Mouse (Mus musculus): Measurements from ENCODE around the gene Fbxl16. TPM values are rescaled to one million over a fixed set of nuclear protein-coding genes. Genes with fewer than 3 reads are reported as not detected.

The Fbxl16 gene
- total RNA-seq, 2 experiments from 2014 or later, result 0.67 to 1.2 TPM

DNA sequence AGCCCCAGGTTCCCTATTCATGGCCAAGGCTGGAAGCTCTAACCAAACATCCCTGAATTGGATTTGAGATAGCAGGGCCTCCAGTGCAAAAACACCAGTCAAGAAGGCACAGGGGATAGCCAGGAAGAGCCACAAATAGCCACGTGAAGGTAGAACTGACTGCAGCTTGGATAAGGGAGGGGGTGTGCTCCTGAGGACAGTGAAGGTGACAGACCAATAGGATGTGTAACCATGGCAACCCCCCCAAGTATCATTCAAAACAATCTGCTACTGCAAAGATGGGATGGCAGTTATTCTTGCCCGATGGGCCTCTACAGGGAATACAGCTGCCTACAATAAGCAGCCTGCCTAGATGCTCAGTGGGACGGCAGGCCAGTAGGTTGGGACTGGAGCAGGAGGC, 28.6 kb downstream of the Fbxl16 start:
- no peak for DNase-seq
- intact Hi-C loops (cut with DNase I), result no loop called here

DNA sequence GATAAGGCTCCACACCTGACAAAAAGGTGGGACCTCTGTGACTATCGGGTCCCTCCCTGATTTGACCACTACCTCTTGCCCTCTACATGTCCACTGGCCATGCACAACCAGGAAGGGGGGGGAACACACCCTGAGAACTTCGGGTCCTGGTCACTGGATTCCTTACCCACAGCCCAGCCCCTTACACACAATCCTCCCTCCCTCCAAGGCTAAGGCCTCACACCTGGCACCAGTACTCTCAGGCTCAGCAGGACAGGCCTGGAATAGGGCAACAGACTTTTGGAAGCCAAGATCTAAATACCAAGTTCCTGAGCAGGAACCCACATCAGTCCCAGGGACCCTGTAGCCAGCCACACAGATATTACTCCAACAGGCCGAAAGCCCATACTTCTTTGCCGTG, 30.0 kb downstream of the Fbxl16 start:
- intact Hi-C loops (cut with DNase I), result no loop called here
- no peak for DNase-seq

DNA sequence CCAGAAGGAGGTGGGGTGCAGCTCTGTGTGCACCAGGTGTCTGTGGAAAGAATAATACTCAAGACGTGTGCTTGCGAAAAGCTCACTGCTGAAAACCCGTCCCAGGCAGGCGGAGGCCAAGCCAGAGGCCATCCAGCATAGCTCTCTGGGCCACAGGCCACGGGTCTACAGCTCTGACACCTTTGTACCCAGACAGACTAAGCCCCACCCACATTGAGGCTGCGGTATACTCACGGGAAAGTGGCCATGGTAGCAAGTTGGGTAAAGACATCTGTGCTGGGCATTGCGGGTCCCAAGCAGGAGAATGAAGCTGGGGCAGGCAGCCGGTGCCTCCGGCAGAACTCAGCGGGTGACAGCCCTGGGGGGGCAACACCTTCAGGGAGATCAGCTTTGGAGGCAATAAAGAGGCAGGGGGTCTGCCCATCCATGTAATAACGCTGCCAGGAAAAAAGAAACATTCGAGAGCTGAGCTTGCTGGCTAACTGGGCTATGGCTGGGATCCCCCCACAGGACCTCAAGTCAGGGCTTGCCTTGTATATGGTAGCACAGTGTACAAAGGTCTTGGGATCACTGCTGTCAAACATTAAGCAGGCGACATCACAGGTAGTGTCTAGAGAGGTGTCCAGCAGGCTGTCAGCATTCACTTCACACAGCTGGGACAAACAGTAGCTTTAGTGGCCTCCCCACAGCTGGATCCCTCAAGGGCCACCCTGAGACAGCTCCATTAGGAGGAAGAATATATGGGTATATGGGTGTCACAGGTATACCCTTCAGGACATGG, 30.8 kb downstream of the Fbxl16 start:
- intact Hi-C loops (cut with DNase I), result no loop called here
- no peak for DNase-seq

DNA sequence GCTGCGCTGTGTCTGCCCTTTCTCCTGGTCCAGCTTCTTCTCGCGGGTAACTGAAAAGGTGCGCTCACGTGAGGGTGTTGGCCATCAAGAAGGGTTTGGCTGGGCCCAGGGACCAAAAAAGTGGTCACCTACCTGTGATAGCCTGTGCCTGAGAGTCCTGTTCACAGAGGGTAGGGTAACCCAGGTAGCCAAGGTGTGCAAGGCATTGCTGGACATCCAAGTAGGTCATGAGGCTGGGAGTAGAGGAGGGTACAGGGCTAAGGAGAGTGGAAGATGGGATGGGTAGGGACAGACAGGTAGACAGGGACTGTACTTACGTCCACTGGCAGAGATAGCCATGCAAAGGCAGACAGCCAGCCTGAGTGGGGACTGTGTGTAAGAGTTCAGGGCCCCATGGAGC, 31.6 kb downstream of the Fbxl16 start:
- no peak for DNase-seq
- intact Hi-C loops (cut with DNase I), result no loop called here

DNA sequence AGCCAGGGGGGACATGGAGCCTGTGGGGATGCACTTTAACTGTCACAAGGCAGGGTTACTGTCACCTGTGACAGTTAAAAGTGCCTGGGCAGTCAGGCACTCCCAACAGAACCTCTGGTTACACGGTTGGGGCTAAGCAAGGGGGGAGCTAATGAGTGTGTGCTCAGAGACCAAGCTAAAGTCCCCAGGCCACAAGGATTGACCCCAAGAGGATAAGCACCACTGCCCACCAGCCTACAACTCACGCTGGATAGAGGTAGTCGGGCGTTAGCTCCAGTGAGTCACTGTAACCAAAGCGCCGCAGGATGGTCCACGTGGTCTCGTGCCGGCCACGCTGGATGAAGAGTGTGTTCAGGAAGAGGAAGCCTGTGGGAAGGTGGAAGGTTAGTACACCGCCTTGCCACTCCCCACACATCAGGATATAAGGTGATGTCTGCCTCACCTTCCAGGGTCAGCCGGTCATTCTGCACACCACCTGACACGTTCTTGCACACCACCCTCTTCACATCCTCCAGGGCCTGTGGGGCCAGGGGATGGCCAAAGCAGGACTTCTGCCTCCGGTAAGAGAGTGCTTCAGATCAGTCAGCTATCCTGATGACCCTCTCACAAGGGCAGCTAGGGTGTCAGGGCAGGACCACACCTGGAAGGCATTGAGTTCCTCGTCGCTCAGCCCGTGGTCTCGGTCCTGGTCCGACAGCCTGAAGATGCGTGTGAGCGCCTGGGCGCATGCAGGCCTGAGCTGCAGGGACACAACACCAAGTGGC, 32.4 kb downstream of the Fbxl16 start, which contains the start of gene Gm20683:
TSS of gene Gm20683 (minus strand) at position 647 of the 764 bp plus-strand sequence.
- DNase-seq, result no peak
- intact Hi-C loops (cut with DNase I), result no loop called here

DNA sequence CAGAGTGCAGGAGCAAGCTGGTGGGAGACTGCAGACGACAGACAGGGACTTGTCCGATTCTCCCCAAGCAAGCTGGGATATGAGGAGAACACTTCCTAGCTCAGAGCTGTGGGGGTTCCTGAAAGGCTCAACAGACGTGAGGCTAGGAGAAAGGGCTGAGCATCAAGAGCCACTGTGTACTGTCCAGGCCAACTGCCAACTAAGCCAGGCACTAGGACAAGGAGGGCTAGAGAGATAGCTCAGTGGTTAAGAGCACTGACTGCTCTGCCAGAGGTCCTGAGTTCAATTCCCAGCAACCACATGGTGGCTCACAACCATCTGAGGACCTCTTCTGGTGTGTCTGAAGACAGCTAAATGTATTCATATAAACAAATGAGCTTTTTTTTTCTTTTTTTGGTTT, 33.6 kb downstream of the Fbxl16 start:
- DNase-seq, result no peak
- intact Hi-C loops (cut with DNase I), result no loop called here

DNA sequence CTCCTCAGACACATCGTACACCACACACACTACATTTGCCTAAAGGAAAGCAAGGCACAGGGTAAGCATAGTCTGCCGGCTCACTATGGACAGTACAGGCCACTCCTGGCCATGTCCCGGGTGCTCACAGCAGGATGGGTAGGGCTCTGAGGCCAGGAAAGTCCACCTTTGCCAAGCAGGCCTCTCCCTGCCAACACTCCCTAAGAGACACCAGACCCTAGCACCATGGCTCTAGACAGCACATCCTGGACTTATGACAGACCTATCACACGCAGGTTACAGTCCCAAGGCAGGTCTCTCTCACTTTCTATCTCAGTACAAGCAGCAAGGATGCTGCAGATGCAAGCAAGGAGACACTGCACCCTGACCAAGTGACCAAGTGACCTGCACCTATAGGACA, 34.2 kb downstream of the Fbxl16 start:
- intact Hi-C loops (cut with DNase I), result no loop called here
- DNase-seq, result no peak

DNA sequence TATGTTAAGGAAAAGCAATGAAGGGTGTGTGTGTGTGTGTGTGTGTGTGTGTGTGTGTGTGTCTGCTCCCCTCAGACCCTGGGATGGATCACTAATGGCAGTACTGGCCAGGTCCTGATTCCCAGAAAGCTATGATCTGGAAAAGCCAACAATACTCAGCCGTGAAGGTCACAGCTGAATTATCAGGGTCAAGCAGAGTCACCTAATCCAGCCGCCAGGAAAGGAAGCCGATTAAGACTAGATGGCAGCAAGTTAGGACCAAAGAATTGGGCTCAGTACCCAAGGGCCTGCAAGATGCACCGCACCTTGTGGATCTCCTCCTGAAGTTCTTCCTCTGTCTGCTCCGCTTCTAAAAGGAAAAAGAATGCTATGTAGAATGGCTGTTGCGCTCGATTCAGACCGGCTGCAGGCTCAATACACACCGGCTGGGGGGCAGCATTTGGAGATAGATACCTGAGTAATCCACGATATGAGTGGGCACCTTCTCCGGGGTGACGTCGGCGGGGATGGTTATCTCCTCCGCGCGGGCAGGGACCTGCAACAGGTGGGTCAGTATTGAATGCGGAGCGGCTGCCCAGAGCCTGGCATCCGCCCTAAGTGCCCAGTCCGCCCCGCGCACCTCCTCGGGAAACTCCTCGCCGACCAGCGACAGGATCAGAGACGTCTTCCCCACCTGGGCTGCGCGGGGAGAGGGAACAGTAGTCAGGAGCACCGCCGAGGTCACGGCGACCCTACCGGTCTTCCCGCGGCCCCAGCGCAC, 34.9 kb downstream of the Fbxl16 start:
- intact Hi-C loops (cut with DNase I), result no loop called here
- no peak for DNase-seq

DNA sequence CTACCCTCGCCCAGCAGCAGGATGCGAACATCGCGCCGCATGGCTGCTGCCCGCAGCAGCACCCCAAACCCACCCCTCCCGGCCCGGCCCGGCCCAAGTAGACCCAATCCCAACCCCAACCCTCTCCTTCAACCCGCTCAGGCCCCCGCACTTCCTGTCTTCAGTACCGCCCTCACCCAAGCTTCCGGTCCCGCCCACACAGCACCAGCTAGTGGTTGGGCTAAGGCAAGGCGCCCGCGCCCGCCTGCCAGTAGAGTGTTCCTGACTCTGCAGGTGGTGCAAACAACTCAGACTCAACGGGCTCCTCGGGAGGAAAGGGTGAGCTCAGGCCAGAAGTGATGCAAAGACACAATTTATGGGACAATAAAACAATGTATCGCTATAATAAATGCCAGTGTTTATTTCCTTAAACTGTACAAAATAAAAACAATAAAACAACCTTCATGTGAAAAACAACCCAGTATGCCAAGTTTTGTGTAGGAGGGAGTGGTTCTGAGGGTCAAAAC, 35.6 kb downstream of the Fbxl16 start, which contains the start of gene Rhot2:
TSS of gene Rhot2 (minus strand) at position 456 of the 506 bp plus-strand sequence.
- intact Hi-C loops (cut with DNase I), result no loop called here
- peak; percentile 96 to 98 for DNase-seq

DNA sequence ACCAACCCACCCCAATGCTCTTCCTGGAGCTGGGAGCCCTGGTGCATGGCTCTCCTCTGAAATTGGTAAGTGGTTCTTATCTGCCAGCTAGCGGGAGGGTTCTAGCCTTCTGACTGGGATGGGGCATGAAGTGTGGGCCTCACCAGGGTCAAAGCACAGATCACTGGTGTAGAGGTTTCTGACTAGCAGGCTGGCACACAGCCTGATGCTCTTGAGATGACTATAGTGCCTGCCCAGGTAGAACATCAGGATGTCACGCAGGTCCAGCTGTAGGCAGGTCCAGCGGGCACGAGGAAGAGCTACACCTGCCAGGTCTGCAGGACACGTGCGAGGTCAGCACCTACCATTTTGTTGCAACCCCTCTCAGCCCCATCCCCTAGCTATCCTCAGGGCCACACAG, 51.3 kb downstream of the Fbxl16 start:
- DNase-seq, result no peak
- intact Hi-C loops (cut with DNase I), result no loop called here

DNA sequence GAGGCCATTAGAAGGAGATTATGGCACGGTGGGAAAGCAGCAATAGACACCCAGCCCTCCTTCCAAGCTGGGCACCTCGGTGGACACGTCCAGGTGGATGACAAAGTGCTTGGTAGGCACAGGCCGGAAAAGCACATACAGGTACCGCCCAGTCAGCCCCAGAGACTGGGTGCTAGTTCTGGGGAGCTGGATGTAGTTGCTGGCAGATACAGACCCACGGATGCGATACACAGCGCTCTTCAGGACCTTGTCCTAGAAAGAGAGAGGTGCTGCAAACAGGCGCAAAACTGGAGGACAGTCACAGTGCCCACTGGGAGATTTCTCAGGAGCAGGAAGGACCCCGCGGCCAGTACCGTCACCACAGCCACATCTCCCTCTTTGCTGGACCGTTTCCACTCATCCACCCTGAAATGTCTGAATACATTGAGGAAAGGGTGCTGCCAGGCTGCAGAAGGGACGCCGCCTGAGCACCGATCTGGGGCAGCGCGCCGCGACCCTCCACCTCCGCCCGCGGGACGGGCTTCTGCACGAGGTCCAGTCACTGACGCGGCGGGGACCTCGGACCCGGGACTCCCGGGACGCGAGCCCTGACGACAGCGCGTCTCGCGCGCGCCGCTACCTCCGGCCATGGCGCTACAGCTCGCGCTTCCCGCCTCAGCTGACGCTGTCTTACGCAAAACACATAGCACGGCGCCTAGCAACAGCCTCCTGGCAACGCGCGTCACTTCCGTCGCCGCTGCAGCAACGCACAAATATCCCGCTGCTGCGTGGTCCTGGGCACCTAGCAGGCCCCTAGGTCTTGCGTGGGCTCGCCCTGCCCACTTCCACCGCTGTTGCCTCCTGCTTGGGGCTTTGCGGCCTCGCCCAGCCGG, 52.2 kb downstream of the Fbxl16 start, which contains the start of gene Wdr90:
TSS of gene Wdr90 (minus strand) at position 670 of the 872 bp plus-strand sequence.
- intact Hi-C loops (cut with DNase I), result no loop called here
- DNase-seq, result peak; percentile 93

DNA sequence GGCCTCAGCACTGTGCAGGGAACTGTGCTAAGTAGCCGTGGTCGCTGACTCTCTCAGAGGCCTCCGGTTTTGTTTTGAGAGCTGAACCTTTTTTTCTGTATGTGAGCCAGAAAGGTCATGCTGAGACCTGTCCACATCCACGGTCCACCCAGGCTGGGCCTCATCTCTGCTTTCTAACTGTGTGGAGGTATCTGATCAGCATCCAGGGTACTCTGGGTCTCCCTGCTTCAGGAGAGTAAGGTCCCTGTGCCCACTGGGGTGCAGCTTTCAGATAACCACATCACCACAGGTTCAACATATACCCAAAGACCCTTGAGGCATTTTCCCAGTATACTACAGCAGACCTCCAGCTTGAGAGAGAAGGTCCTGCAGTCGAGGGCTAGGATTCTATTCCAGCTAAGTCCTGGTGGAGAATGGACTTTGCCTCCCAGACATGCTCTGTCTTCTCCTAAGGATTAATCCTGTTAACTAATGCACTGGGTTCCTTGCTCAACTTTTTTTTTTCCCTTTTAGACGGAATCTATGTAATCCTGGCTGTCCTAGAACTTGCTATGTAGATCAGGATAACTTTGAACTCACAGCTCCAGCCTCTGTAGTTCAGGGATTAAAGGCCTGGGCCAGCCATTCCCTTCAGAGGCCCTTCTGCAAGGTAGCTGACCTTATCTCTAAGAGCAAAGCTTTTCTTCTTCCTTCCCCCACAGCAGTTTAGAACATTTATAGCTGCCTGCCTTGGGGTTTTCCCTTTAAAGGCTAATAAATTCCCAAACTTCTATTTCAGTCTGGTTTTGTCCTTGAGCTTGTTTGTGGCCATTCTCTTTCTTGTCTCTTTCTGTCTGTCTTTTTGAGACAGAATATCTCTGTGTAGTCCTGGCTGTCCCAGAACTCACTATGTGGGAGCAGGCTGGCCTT, 53.1 kb downstream of the Fbxl16 start:
- no peak for DNase-seq
- intact Hi-C loops (cut with DNase I), result no loop called here

DNA sequence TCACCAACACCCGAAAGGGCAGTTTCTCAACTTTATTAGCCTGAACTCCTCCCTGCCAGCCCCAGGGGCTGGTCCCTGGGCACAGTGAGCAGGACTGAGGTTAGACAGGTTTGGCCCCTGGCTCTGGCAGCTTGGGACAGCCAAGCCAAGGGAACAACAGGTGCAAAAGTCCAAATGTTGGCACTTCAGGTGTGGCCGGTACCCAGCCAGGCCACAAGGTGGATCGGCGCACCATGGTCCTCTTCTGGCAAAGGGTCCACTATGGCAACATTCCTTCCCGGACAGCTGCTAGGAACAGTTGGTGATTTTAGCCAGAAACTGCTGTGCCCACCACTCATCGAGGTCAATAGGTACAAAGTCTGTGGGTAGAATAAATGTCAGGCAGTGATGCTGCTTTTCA, 54.8 kb downstream of the Fbxl16 start:
- no peak for DNase-seq
- intact Hi-C loops (cut with DNase I), result no loop called here

DNA sequence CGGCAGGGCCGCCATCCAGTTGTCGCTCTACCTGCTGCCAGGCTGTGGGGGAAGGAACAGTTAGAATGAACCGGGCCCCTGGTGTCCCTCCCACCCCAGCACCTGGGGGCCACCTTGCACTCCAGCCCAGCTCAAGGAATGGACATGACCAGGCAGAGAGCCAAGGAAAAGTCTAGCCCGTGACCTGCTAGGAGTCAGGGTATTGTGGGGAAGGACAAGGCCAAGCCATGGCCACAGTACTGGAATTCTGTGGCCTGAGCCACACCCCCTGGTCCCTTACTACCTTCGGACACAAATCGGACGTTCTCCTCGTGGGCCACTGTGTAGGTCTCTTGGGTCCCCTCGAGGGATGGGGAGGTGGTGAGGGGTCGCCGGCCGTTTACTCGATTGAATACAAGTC, 55.4 kb downstream of the Fbxl16 start:
- DNase-seq, result no peak
- intact Hi-C loops (cut with DNase I), result no loop called here

DNA sequence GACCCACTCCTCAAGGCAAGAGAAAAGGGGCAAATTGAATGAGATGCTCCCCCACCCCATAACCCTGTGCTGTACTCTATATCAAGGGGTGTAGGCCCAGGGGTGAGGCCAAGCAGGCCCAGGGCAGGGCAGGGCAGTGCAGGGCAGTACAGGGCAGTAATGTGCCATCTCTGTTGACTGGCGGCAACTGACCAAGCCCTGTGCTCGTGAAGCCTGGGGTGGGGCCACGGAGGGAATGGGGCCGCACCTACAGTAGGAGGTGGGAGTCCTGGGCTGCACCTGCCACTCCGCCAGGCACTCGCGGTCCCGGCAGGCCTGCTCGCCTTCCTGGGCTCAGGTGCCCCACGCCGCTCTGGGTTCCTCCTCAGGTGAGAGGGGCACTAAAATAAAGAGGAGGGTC, 56.4 kb downstream of the Fbxl16 start:
- no peak for DNase-seq
- intact Hi-C loops (cut with DNase I), result no loop called here

DNA sequence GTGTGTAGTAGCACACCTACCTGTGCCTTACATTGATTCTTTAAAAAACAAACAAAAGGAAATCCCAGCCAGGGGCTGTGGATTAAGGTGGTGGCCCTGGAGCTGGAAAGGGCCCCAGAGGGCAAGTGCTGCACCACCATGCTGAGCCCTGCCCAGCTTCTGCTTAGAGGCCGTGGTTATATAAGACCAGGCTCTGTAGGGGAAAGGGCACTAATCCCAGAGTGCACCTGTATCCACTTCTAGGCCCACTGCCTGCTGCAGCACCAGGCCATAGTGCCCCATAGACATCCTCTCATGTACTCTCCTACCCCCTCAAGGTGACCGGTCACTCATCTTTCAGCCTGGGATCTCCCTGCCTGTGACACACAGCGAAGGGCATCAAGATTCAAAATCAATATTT, 57.3 kb downstream of the Fbxl16 start:
- intact Hi-C loops (cut with DNase I), result no loop called here
- no peak for DNase-seq

DNA sequence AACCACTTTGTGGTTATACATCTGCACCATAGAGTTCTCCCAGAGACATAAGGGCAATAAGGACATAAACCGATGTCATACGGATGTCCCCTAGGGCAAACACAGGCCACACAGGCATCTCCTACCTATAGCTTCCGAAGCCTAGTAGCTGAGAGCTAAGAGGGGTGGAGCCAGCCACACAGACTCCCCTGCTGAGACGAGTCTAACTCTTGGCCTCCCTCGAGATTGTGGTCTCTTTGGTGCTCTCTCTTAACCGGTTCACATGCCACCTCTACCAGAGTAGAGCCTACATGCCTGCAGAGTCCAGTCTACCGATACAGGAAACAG, 58.6 kb downstream of the Fbxl16 start:
- intact Hi-C loops (cut with DNase I), result no loop called here
- DNase-seq, result no peak

DNA sequence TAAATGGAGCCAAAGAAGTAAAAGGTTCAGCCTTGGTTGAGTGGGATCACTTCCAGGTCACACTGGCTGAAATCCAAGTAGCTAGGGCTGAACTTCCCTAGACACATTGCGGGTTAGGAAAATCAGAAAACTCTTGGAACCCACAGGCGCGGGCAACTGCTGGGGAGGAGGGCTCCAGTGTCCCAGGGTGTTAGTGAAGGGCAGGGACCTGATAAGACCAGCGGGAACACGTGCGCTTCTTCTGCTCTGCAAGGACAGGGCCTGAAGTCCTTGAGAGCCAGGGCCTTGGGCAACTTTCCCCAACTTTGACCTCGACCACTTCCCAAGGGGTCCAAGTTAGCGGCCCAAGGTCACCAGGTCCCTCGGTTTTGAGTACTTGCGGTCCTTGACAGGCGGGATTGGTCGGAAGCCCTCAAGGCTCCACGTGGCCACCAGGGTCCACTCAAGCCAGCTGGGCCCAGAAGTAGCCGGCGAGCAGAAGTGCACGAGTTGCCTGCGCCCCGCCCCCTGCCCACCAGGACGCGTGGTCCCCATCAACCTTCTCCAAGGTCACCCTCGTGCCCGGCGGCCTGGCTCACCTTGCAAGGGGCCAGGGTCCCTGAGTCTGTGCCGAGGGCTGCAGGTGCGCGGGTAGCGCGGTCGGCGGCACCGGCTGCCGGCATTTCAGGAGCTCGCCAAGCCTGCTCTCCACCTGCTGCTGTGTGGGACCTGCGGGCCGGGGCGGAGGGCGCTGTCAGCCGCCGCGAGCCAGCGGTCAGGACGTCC, 59.1 kb downstream of the Fbxl16 start:
- peak; percentile 72 to 82 for DNase-seq
- intact Hi-C loops (cut with DNase I), result no loop called here
